Mouse (Mus musculus): ENCODE results near the gene Jph2. TPM values are rescaled to one million over a fixed set of nuclear protein-coding genes. Genes with fewer than 3 reads are reported as not detected.
A peak's percentile ranks its signal among the peaks of the same experiment; 100 is the strongest.

The Jph2 gene
- polyA plus RNA-seq, 2 experiments, result 2.6 to 8.2 TPM

DNA sequence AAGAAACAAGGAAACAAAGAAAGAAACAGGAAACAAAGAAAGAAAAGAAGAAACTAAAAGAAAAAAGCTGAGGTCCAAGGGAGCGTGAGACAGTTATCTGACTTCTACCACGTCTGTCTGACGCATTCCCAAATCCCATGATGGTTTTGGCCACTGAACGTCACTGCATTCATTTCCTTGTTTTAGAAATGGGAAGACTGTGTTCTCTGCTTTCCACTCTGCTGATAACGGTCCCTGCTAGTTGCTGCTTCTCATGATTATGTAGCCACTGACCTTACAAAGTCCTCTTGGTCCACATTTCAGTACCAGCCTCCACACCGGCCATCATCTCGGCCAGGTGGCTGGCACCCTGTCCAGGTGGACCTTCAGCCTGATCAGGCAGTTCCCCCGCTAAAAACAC, 1.4 kb upstream of the Jph2 start:
- peaks cover 2% of the 10 kb centered on the region; the same call in 1 of the 2 replicates for H3K36me3 ChIP-seq (ENCODE audit: control insufficient read depth, insufficient read depth, low read length)
- TF ChIP-seq POLR2A (IDR thresholded peaks at IDR 0.05; ENCODE audit: borderline replicate concordance, extremely low read depth, insufficient read depth, insufficient read length), result no peak
- 74% methylated on average over 8 of the region's 8 CpGs for WGBS
- peaks cover 6% of the 10 kb centered on the region; the same call in 1 of the 2 replicates for H3K4me1 ChIP-seq (ENCODE audit: control insufficient read depth, insufficient read depth, low read length)
- DNase-seq (ENCODE audit: low spot score), result no peak
- H3K27ac ChIP-seq (replicated peaks; ENCODE audit: low read depth, low read length), result no peak overlapping the region
- no peaks in the 10 kb centered on the region for H3K27me3 ChIP-seq (ENCODE audit: control insufficient read depth, insufficient read depth, low read length)
- no peak for ATAC-seq (ENCODE audit: low FRiP score, low read depth)
- no peaks in the 10 kb centered on the region for H3K9me3 ChIP-seq (ENCODE audit: control insufficient read depth, low read length)
- H3K9ac ChIP-seq (ENCODE audit: low read depth, low read length, severe bottlenecking), result no peak overlapping the region
- no peak overlapping the region for H3K4me2 ChIP-seq (replicated peaks; ENCODE audit: low read depth, low read length, severe bottlenecking)
- H3K4me3 ChIP-seq (replicated peaks; ENCODE audit: low read length), result no peak overlapping the region

DNA sequence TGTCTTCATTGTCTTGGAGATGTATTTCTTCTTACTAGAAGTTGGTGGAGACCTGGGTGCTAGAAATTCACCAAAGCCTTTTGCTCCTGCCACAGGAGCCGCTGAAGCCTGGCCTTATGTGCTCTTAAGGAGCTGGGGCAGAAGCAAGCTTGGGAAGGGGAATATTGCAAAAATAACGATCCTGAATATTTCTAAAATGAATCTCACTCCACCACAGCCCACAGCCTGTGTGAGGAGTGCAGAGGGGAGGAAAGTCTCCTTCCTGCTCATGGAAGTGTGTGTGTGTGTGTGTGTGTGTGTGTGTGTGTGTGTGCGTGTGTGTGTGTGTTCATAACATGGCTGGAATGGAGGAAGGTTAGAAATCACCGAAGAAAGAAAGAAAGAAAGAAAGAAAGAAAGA, 977 bp upstream of the Jph2 start:
- no peaks in the 10 kb centered on the region for H3K27me3 ChIP-seq (ENCODE audit: control insufficient read depth, insufficient read depth, low read length)
- TF ChIP-seq POLR2A (IDR thresholded peaks at IDR 0.05; ENCODE audit: borderline replicate concordance, extremely low read depth, insufficient read depth, insufficient read length), result no peak
- H3K4me1 ChIP-seq (ENCODE audit: control insufficient read depth, insufficient read depth, low read length), result peaks cover 6% of the 10 kb centered on the region; the same call in 1 of the 2 replicates
- no peak overlapping the region for H3K27ac ChIP-seq (replicated peaks; ENCODE audit: low read depth, low read length)
- no peaks in the 10 kb centered on the region for H3K36me3 ChIP-seq (ENCODE audit: control insufficient read depth, insufficient read depth, low read length)
- no peak overlapping the region for H3K4me2 ChIP-seq (replicated peaks; ENCODE audit: low read depth, low read length, severe bottlenecking)
- H3K4me3 ChIP-seq (replicated peaks; ENCODE audit: low read length), result no peak overlapping the region
- H3K9ac ChIP-seq (ENCODE audit: low read depth, low read length, severe bottlenecking), result no peak overlapping the region
- no peak for DNase-seq (ENCODE audit: low spot score)
- ATAC-seq (ENCODE audit: low FRiP score, low read depth), result no peak
- WGBS, result 84% methylated on average over 4 of the region's 4 CpGs
- H3K9me3 ChIP-seq (ENCODE audit: control insufficient read depth, low read length), result no peaks in the 10 kb centered on the region

DNA sequence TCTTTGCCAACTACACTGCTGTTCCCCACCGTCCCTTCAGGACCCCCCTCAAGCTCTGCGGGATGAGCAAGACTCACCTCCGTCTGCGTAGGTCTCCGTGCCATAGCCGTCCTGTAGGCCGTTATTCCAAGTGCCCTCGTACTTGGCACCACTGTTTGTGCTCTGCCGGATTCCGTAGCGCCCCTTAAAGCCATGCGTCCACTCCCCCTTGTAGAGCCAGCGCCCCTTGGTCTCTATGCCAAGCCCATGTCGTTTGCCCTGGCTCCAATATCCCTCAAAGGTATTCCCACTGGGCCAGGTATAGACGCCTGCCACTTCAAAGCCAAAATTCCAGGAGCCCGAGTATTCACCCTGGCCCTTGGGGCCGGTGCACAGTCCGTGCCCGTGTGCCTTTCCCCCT, 722 bp downstream of the Jph2 start:
- no peak overlapping the region for H3K27ac ChIP-seq (replicated peaks; ENCODE audit: low read depth, low read length)

DNA sequence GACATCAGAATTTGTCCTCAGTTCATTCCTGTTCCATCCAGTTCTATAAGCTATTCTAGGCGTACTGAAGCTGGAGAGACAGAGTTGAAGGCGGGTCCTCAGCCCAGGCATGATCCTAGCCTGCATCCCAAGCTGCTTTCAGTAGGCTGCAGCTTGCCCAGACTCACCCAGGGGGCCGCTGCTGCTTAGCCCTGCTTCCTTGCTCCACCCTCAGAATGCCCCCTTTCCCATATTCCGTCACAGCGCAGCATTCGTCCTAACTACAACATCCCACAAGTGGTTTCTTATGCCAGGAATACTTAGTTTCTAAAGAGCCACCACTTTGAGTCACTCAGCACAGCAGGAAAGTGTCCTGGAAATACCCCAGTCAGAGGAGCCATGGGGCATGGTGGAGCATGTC, 2.8 kb downstream of the Jph2 start:
- DNase-seq (ENCODE audit: low spot score) (no peak), ATAC-seq (ENCODE audit: low FRiP score, low read depth) (no peak)
- 72% methylated on average over 6 of the region's 6 CpGs for WGBS
- H3K4me2 ChIP-seq (replicated peaks; ENCODE audit: low read depth, low read length, severe bottlenecking), result no peak overlapping the region
- no peaks in the 10 kb centered on the region for H3K36me3 ChIP-seq (ENCODE audit: control insufficient read depth, insufficient read depth, low read length)
- no peak overlapping the region for H3K4me3 ChIP-seq (replicated peaks; ENCODE audit: low read length)
- H3K4me1 ChIP-seq (ENCODE audit: control insufficient read depth, insufficient read depth, low read length), result peaks cover 6% of the 10 kb centered on the region; the same call in 1 of the 2 replicates
- no peaks in the 10 kb centered on the region for H3K27me3 ChIP-seq (ENCODE audit: control insufficient read depth, insufficient read depth, low read length)
- no peak overlapping the region for H3K27ac ChIP-seq (replicated peaks; ENCODE audit: low read depth, low read length)
- no peak overlapping the region for H3K9ac ChIP-seq (ENCODE audit: low read depth, low read length, severe bottlenecking)
- H3K9me3 ChIP-seq (ENCODE audit: control insufficient read depth, low read length), result no peaks in the 10 kb centered on the region
- TF ChIP-seq POLR2A (IDR thresholded peaks at IDR 0.05; ENCODE audit: borderline replicate concordance, extremely low read depth, insufficient read depth, insufficient read length), result no peak

More for the DNA sequence above, 722 bp downstream of the Jph2 start:
- no peak for DNase-seq (ENCODE audit: low spot score)
- no peaks in the 10 kb centered on the region for H3K9me3 ChIP-seq (ENCODE audit: control insufficient read depth, low read length)
- no peaks in the 10 kb centered on the region for H3K27me3 ChIP-seq (ENCODE audit: control insufficient read depth, insufficient read depth, low read length)
- H3K4me1 ChIP-seq (ENCODE audit: control insufficient read depth, insufficient read depth, low read length), result peaks cover 6% of the 10 kb centered on the region; the same call in 1 of the 2 replicates
- ATAC-seq (ENCODE audit: low FRiP score, low read depth), result no peak
- H3K4me2 ChIP-seq (replicated peaks; ENCODE audit: low read depth, low read length, severe bottlenecking), result peak overlapping the region; percentile 32; the same call in 1 of the 2 replicates
- peak overlapping the region; percentile 22; the same call in 1 of the 2 replicates for H3K9ac ChIP-seq (ENCODE audit: low read depth, low read length, severe bottlenecking)
- TF ChIP-seq POLR2A (IDR thresholded peaks at IDR 0.05; ENCODE audit: borderline replicate concordance, extremely low read depth, insufficient read depth, insufficient read length), result no peak
- H3K36me3 ChIP-seq (ENCODE audit: control insufficient read depth, insufficient read depth, low read length), result no peaks in the 10 kb centered on the region
- H3K4me3 ChIP-seq (replicated peaks; ENCODE audit: low read length), result no peak overlapping the region
- WGBS, result 86% methylated on average over 19 of the region's 19 CpGs

DNA sequence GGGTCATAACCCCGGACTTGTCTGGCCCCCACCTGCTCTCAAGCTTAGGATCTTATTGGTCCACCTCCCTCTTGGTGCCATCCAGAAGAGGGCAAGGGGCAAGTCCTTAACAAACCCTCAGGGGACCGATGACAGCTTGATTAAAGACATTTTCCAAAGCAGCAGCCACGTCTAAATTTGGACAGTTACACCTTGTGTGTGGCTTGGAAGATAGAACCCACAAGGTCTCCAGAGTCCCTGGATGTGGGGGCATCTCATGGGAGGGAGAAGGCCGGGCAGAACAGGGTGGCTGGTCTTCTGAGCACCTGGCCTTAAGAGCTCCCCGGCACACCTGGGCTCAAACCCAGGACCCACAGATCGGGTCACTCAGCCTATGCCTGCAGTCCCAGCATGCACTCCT, 3.8 kb downstream of the Jph2 start:
- Histone ChIP-seq H3K4me1 (ENCODE audit: control insufficient read depth, insufficient read depth, low read length) (peaks cover 6% of the 10 kb centered on the region; the same call in 1 of the 2 replicates), H3K27ac (replicated peaks; ENCODE audit: low read depth, low read length) (no peak overlapping the region), H3K9me3 (ENCODE audit: control insufficient read depth, low read length) (no peaks in the 10 kb centered on the region), H3K27me3 (ENCODE audit: control insufficient read depth, insufficient read depth, low read length) (no peaks in the 10 kb centered on the region), H3K36me3 (ENCODE audit: control insufficient read depth, insufficient read depth, low read length) (no peaks in the 10 kb centered on the region), H3K4me2 (replicated peaks; ENCODE audit: low read depth, low read length, severe bottlenecking) (no peak overlapping the region), H3K4me3 (replicated peaks; ENCODE audit: low read length) (no peak overlapping the region), H3K9ac (ENCODE audit: low read depth, low read length, severe bottlenecking) (no peak overlapping the region)
- WGBS, result 55% methylated on average over 6 of the region's 6 CpGs
- no peak for DNase-seq (ENCODE audit: low spot score)
- ATAC-seq (ENCODE audit: low FRiP score, low read depth), result no peak
- no peak for TF ChIP-seq POLR2A (IDR thresholded peaks at IDR 0.05; ENCODE audit: borderline replicate concordance, extremely low read depth, insufficient read depth, insufficient read length)

DNA sequence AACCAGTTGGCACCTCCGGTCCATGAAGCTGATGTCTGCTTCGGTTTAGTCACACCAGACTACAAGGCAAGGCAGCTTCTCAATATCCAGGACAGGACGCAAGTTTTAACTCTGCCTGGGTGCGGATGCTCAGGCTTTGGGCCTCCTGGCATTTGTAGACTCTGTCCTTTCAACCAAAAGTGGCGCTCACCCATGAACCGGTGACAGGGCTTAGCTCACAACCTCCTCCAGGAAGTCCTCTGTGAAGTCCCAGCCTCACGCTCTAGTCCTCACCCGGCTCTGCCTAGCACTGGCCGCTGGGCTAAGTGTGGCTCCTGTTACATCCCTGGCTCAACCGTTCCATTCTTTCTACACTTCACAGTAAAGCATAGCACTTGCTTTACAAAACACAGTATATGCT, 4.6 kb downstream of the Jph2 start:
- H3K4me2 ChIP-seq (replicated peaks; ENCODE audit: low read depth, low read length, severe bottlenecking), result no peak overlapping the region
- H3K27ac ChIP-seq (replicated peaks; ENCODE audit: low read depth, low read length), result no peak overlapping the region
- no peak overlapping the region for H3K4me3 ChIP-seq (replicated peaks; ENCODE audit: low read length)
- DNase-seq (ENCODE audit: low spot score) (no peak), ATAC-seq (ENCODE audit: low FRiP score, low read depth) (no peak)
- no peak for TF ChIP-seq POLR2A (IDR thresholded peaks at IDR 0.05; ENCODE audit: borderline replicate concordance, extremely low read depth, insufficient read depth, insufficient read length)
- no peaks in the 10 kb centered on the region for H3K36me3 ChIP-seq (ENCODE audit: control insufficient read depth, insufficient read depth, low read length)
- H3K27me3 ChIP-seq (ENCODE audit: control insufficient read depth, insufficient read depth, low read length), result no peaks in the 10 kb centered on the region
- no peaks in the 10 kb centered on the region for H3K9me3 ChIP-seq (ENCODE audit: control insufficient read depth, low read length)
- H3K9ac ChIP-seq (ENCODE audit: low read depth, low read length, severe bottlenecking), result no peak overlapping the region
- peaks cover 5% of the 10 kb centered on the region; the same call in 1 of the 2 replicates for H3K4me1 ChIP-seq (ENCODE audit: control insufficient read depth, insufficient read depth, low read length)
- 85% methylated on average over 10 of the region's 10 CpGs for WGBS

All from limb, embryonic 14.5 days (tissue).